Mouse (Mus musculus) Patski (cell line): ENCODE measurements around the gene Gm47289. TPM values are rescaled to one million over a fixed set of nuclear protein-coding genes. Genes with fewer than 3 reads are reported as not detected.

ENCODE experiments used
- ATAC-seq: fragments of 100-300 bp; one replicate; pipeline ENCODE4 v1.8.0; 2021
- CTCF ChIA-PET: fragments of 350-600 bp; sonication (Branson Sonifier 250); formaldehyde crosslinking; loops from one replicate; lab custom pipeline; 2022; ENCODE audit warnings: inconsistent platforms; lab: Charles Lee
- POLR2A ChIA-PET: fragments of 350-600 bp; sonication (Branson Sonifier 250); formaldehyde crosslinking; loops from one replicate; lab custom pipeline; 2022; ENCODE audit warnings: antibody characterized with exemption, inconsistent platforms; lab: Charles Lee
- DNase-seq: peaks from one replicate; pipeline ENCODE4 v3.0.0-alpha.2; 2011; ENCODE audit warnings: low read depth, low spot score
- H3K27me3 ChIP-seq: fragments of 371-371 bp; one replicate; pipeline ENCODE4 v1.5.1; 2021
- CTCF ChIP-seq: fragments of 100-300 bp; IDR thresholded peaks from one replicate; pipeline ENCODE4 v1.5.1; 2021
- in situ Hi-C: fragments of 300-500 bp; cut with MboI; formaldehyde crosslinking; loops from 3 replicates; pipeline ENCODE4 v1.11.1; 2018; ENCODE audit warnings: low pct_unique_long_range_greater_than_20kb, mixed read lengths
- polyA plus RNA-seq: library from polyadenylated mRNA; unstranded; gene quantifications from one replicate; pipeline ENCODE4 v1.2.3, GENCODE M21; 2021

The Gm47289 gene
- not detected for polyA plus RNA-seq

DNA sequence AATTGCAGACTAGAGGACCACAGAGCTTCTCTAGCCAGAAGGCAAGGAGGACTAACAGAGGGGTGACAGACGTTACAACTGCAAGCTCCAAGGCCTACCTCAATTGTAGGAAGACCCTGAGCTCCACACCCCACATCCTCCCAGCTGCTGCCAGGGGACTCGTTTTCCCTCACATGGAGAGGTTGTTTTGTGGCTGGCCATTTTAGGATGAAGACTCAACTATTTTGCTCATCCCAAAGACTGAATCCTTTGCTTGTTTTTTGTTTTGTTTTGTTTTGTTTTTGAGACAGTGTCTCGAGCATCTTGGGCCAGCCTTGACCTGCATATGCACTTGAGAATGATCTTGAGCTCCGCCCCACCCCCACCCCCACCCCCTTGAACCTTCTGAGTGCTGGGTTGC, at the start of gene Gm47289:
Gene Gm47289, plus strand, starts transcription at position 301 of the 400 bp plus-strand sequence.
- no peak for TF ChIP-seq CTCF
- H3K27me3 ChIP-seq, result no peaks in the 10 kb centered on the region
- ATAC-seq (no peak), DNase-seq (no peak)
- ChIA-PET CTCF (interaction anchor here (0.9 to 1.5 kb wide), 2 partner anchors 31 to 51 kb away, joined by 3 to 4 read pairs; no protein-coding TSS in a partner anchor), POLR2A (no interaction called here)
- in situ Hi-C loops, result no loop called here

DNA sequence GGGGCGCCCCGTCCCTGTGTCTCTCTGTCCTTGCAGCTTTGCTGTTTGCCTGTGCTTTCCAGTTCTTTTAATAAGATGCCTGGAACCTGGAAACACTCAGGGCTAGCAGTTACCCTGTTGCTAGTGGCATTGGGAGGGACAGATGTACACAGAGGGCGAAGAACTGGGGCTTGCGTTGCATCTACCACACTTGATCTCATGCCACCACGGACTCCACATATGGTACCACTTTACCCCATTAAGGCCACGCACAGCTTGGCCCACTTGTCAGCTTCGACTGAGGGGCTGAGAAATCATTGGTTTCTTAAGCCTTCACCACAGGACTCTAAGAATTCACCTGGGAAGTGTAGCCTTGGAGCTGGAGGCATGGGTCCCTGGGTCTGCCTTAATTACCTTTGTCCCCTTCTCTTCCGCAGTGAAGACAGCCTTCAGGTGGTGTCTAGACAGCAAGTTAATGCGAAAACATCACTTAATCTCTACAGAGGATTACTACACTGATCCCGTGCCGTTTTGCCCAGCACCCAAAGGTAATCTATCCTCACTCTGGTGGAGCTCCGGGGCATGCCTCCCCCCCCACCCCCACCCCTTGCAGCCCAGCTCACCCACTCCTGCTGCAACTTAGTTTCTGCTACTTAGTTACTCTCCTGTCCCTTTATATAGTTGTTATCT, 49.1 kb upstream of the Gm47289 start:
- in situ Hi-C loops, result loop anchor here (5.0 kb wide), 1 partner anchor 87 kb away; no protein-coding TSS in a partner anchor
- DNase-seq (no peak), ATAC-seq (no peak)
- no peak for TF ChIP-seq CTCF
- no peaks in the 10 kb centered on the region for H3K27me3 ChIP-seq
- CTCF ChIA-PET, result no interaction called here
- POLR2A ChIA-PET, result interaction anchor here (0.6 kb wide), 1 partner anchor 61 kb away, joined by 3 read pairs; no protein-coding TSS in a partner anchor

DNA sequence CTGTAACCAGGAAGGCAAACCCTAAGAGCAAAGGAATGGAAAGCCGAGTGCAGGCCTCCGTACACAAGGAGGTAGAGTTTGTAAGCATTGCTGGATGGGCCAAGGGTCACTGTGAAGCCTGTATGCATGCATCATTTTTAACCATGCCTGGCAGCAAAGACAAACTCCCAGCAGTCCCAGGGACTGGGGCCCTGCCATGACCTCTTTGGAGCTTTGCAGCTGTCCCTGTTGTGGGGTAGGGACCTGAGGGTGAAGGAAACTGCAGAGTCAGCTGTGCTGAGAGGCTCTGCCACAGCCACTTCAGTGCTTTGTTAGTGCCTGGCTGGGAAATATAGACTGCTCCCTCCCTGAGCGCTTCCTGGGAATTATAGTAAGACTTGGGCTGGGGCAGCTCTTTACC, 48.3 kb upstream of the Gm47289 start:
- in situ Hi-C loops, result no loop called here
- DNase-seq, result no peak
- no peak for ATAC-seq
- ChIA-PET CTCF (no interaction called here), POLR2A (no interaction called here)
- H3K27me3 ChIP-seq, result no peaks in the 10 kb centered on the region
- TF ChIP-seq CTCF, result no peak

DNA sequence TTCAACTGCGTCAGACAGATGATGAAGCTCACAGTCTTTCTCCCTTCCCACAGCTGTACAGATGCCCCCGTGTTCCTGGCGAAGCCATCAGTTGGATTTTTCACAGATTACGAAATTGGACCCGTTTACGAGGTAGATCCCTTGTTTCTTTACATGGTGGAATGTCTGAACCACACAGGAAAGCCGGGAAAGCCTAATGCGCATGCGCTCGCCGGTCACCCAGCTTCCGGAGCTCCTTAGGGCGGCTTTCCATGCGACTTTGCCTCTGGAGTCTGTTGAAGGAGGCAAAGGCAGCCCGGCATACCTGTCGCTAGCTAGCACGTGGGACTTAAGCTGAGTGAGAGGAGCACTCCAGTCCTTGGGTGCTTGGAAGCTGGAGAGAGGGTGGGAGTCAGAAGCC, 44.0 kb upstream of the Gm47289 start:
- no peaks in the 10 kb centered on the region for H3K27me3 ChIP-seq
- no peak for ATAC-seq
- DNase-seq, result no peak
- CTCF ChIA-PET, result no interaction called here
- no peak for TF ChIP-seq CTCF
- POLR2A ChIA-PET, result interaction anchor here (0.6 kb wide), 1 partner anchor 45 kb away, joined by 3 read pairs; no protein-coding TSS in a partner anchor
- in situ Hi-C loops, result no loop called here

DNA sequence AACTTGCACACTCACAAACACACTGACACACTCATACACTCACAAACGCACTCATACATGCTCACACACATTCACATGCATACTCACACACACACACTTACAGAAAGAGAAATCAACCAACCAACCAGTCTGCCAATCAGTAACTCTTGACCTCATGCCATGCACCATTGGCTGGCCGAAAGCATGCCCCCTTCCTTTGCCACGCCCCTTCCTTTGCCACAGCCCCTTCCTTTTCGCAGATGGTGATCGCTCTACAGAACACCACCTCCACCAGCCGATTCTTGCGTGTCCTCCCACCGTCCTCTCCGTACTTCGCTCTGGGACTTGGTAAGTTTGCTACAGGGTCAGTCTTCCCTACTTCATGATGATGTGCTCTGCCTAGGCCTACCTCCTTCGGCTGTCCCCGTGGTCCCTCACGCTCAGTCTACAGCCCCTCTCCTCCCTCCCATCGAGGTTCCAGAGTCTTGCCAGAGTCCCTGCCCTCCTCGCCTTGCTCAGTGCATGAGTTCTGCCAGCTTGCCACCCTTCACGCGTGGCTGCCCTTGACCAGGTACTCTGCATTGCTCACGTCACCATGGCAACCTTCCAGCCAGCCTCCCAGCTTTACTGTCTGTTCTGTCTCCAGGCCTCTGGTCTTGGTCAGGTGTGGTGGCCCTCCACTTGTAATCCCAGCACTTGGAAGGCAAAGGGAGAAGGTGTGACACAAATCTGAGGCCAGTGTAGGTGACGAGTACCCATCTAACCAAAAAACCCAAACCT, 39.4 kb upstream of the Gm47289 start:
- POLR2A ChIA-PET, result no interaction called here
- H3K27me3 ChIP-seq, result no peaks in the 10 kb centered on the region
- no peak for TF ChIP-seq CTCF
- ATAC-seq (peak; percentile 48), DNase-seq (peak; percentile 46)
- CTCF ChIA-PET, result interaction anchor here (1.6 kb wide), 1 partner anchor 33 kb away, joined by 3 read pairs; no protein-coding TSS in a partner anchor
- in situ Hi-C loops, result no loop called here

DNA sequence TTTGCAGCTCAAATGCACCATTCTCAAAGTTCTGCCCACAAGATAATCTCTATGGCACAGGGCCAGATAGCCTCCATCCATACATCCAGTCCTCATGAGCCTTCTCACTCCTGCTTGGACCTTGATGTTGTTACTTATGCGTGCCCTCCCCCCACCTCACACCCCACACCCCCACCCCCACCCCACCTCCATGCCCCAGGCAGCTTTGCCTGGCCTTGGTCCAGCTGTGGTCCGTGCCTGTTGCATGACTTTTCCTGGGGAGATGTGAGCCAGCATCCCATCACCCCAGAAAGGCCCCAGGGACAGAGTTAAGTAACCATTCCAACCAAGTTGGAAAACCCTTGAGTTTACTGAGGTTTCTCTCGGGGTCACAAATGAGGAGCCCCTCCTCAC, 38.8 kb upstream of the Gm47289 start:
- in situ Hi-C loops, result no loop called here
- DNase-seq, result no peak
- TF ChIP-seq CTCF, result no peak
- CTCF ChIA-PET, result no interaction called here
- POLR2A ChIA-PET, result no interaction called here
- no peaks in the 10 kb centered on the region for H3K27me3 ChIP-seq
- no peak for ATAC-seq

DNA sequence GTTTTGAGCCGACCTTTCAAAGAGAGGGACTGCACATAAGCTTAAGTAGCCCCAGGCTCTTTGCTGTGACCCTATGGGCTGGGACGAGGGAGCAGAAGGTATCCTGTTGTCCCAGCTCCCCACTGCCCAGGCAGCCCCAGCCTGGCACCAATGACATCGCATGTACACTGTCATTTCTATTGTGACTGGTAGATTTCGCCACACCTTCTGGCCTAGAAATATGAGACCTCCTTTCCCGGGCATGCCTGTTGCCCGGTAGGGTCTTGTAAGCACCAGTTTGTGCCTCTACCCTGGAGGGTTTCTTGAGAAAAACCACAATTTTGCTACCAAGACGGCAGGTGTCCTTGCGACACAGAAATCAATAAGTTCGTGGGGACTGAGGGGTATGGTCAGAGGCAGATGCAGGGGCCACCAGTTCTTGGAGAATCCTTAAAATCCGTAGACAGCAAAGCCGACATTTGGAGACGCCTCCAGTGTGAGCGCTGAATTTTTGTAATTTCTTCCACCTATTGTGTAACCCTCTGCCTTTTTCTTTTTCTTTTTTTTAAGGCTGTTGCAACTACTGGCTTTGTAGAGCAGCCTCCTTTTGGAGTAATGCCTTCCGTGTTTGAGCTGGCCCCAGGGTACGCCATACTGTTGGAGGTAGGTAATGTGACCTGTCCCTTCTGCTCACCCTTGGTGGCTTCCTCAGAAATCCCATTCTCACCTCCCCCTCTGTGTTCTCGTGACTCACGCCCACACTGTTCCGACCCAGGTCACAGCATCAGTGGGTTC, 36.2 kb upstream of the Gm47289 start:
- no peak for TF ChIP-seq CTCF
- ChIA-PET POLR2A (no interaction called here), CTCF (no interaction called here)
- ATAC-seq (no peak), DNase-seq (no peak)
- in situ Hi-C loops, result no loop called here
- no peaks in the 10 kb centered on the region for H3K27me3 ChIP-seq

DNA sequence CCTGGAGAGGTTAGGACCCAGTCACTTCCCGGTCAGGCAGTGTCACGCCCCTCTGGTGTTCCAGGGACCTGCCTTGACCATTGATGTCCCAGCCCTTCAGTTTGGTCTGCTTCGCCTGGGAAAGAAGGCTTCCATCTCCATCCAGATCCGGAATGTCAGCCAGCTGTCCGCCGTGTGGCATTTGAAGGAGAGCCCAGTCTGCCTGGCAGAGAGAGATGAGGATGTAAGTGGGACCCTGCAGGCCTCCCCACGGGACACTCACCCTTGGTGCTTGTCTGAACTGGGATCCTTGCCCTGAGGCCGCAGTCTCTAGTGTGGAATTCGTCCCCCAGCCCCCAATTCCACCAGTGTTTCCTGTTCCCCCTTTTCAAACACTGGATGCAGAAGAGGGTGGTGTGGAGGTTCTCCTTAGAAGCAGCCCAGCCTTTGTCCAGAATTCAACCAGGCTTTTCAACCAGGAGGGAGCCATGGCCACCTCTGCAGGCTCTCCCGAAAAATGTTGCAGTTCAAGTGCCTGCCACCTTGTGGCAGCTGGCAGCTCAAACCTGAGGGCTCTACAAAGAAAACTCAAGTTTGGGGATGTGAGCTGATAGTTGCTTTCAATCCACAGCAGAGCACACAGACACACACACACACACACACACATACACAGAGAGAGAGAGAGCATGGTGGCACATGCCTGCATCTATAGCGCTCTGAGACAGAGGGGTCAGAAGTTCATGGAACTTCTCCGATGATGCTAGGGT, 30.4 kb upstream of the Gm47289 start:
- in situ Hi-C loops, result no loop called here
- no peak for DNase-seq
- CTCF ChIA-PET, result no interaction called here
- ATAC-seq, result no peak
- POLR2A ChIA-PET, result no interaction called here
- no peak for TF ChIP-seq CTCF
- H3K27me3 ChIP-seq, result no peaks in the 10 kb centered on the region

DNA sequence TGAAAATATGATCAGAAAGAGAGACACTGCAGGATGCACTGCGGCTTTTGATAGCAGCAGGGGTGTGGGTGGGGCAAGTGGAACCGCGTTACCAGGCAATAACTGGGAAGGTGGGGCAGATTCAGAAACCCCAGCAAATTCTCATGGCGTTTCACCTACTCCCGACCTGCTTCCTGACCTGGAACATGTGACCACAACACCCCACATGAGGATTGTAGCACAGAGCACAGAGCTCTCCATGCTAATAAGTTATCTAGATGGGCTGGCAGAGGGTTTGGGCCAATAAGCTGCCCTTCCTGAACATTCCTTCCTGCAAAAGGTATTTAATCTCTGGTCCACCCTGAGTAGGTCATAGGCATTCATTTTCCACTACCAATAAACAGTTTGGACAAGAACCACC, 28.3 kb upstream of the Gm47289 start:
- H3K27me3 ChIP-seq, result no peaks in the 10 kb centered on the region
- ATAC-seq (no peak), DNase-seq (no peak)
- in situ Hi-C loops, result no loop called here
- ChIA-PET POLR2A (no interaction called here), CTCF (no interaction called here)
- no peak for TF ChIP-seq CTCF

DNA sequence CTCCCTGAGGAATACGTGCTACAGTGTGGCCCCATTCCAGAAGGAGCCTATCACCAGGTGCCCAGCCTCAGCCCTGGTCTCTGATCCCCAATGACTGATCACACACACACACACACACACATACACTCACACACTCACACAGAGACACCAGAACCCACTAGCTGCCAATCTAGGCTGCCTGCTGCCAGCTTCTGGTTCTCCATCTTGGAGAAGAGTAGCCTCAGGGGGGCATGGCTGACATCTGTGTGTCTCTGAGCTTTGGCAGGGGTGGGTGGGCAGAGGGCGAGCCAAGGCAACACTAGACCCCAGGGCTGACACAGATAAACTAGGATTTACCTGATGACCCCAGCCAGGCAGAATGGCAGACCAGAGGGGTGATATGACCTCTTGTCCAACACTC, 20.1 kb upstream of the Gm47289 start:
- in situ Hi-C loops, result no loop called here
- ChIA-PET CTCF (no interaction called here), POLR2A (no interaction called here)
- ATAC-seq, result no peak
- TF ChIP-seq CTCF, result no peak
- H3K27me3 ChIP-seq, result peaks cover 3% of the 10 kb centered on the region
- DNase-seq, result no peak
